Mouse (Mus musculus) CH12.LX (cell line): Measurements from ENCODE around the gene Myo1d.

ENCODE experiments used
- NELFE ChIP-seq: IDR thresholded peaks from 2 replicates; pipeline ENCODE4 v1.6.1; 2011; ENCODE audit warnings: low read depth, low read length, improper control_type of control experiment
- POLR2A ChIP-seq: IDR thresholded peaks from 2 replicates; pipeline ENCODE4 v1.6.1; 2011; ENCODE audit warnings: low read depth, mild to moderate bottlenecking, improper control_type of control experiment, low read length

DNA sequence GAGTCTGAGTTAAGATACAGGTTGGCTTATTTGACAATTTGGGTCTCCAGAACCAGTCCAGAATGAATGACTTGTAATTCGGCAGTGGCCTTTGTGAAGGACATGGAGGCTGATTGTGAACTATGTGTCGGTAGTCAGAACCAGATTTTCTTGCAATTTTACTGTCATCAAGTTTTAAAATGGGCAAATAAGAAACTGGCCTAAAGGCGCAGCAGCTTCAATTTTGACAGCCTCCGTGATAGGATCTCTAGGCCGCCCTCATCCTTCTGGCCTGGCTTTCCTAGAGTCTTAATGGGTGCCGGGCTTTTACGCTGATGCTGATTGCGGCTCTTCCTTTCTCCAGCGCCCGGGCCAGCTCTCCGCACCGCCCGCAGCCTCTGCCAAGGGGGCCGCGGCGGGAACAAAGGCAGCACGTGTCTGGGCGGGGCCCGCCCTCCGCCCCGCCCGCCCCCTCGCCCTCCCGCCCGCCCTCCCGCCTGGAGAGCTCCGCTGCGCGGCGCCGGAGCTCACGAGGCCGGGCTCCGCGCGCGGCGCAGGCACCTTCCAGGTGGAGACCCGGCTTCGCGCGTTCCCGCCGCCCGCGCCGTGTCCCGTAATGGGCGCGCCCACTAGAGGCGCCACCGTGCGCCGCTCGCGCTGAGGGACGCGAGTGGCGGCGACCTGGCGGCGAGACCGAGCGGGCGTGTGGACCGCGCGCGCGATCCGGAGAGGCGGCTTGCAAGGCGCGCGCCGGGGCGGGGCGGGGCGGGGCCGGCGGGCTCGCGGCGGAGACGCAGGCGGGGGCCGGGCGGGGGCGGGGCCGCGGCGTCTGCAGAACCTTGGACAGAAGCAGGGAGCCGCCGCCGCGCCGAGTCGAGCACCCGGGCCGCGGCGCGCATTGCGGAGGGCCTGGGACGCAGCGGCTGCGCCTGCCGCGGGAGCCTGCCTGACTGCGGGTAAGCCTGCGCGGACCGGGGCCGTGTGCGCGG is 303.3 kb downstream of the Myo1d start, which contains the start of gene Cdk5r1:
- TF ChIP-seq NELFE (peak; percentile 69), POLR2A (peak; percentile 71; the same call in 1 of the 2 replicates)
